Mouse (Mus musculus) kidney, postnatal 36 days (tissue): ENCODE measurements around the gene Bcam.

Experiments used
- DNase-seq, 2 experiments: peaks; one replicate each; pipeline ENCODE4 v3.0.0; 2021 to 2022; ENCODE audit warnings: mixed read lengths in 2 of 2

The Bcam gene

GRCm38 (mm10) chr7:19718297-19718952 is 52.4 kb downstream of the Bcam start:
- no peak for DNase-seq

- DNase-seq, result no peak
Observed at GRCm38 (mm10) chr7:19717346-19717745, 53.5 kb downstream of the Bcam start.

- DNase-seq, result no peak
Observed at GRCm38 (mm10) chr7:19716822-19717221, 54.0 kb downstream of the Bcam start.

GRCm38 (mm10) chr7:19716055-19716682 is 54.6 kb downstream of the Bcam start:
- DNase-seq, result no peak

- DNase-seq, result peak; percentile 99 to 100
Observed at GRCm38 (mm10) chr7:19715239-19716054, 55.4 kb downstream of the Bcam start, which contains the start of gene Tomm40. Gene Tomm40 (minus strand): TSS chr7:19715438.

GRCm38 (mm10) chr7:19714836-19715235 is 56.0 kb downstream of the Bcam start:
- DNase-seq, result no peak

- no peak for DNase-seq
Observed at GRCm38 (mm10) chr7:19713598-19713997, 57.2 kb downstream of the Bcam start.

- peak in 1 of 2 experiments; percentile 53 for DNase-seq
Observed at GRCm38 (mm10) chr7:19713196-19713595, 57.6 kb downstream of the Bcam start.

- DNase-seq, result peak in 1 of 2 experiments; percentile 37
Observed at GRCm38 (mm10) chr7:19712414-19712813, 58.4 kb downstream of the Bcam start.

GRCm38 (mm10) chr7:19710650-19711049 is 60.2 kb downstream of the Bcam start:
- no peak for DNase-seq
